Mouse (Mus musculus): ENCODE measurements around the gene BC051019. TPM values are rescaled to one million over a fixed set of nuclear protein-coding genes. Genes with fewer than 3 reads are reported as not detected.

Gene BC051019
- not detected for total RNA-seq (2021)
- long read RNA-seq, experiment 1, result 0 reads
- long read RNA-seq, experiment 2, result 0 reads

DNA sequence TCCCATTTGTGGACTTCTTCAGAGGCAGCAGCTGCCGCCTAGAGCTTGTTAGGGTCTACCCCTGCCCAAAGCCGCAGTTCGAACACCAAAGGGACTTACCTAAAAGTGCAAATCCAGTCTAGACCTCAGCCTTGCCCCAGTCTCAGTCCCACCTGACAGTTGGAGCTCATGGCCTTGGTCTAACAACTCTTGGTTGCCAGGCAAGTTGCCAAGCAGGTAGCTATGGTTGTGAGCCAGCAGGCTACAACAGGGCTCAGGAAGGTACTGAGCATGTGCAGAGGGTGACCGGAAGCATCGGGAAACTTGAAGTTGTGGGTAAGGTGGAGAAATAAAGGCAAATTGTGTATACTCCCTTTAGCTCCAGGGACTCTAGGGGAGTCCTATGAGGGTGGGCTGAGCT lies at the start of gene BC051019:
Gene BC051019, minus strand, starts transcription at position 154 of the 400 bp plus-strand sequence.
- DNase-seq, result no peak

DNA sequence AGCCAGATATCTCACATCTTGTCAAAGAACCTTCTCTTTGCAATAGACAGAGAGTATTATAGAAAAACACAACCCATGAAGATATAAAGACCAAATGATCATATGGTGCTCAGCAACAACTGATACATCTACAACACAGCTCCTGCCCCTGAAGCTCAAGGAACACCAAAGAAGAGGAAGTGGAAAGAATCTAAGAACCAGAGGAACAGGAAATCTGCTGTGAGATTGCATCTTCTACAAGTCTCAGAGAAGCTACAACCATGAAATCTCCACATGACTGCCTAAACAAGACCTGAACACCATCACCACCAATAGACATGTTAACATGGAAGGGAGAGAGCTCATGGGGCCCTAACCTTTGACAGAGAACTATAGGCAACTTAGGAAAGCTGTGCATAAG lies 48.6 kb upstream of the BC051019 start:
- DNase-seq, result no peak

DNA sequence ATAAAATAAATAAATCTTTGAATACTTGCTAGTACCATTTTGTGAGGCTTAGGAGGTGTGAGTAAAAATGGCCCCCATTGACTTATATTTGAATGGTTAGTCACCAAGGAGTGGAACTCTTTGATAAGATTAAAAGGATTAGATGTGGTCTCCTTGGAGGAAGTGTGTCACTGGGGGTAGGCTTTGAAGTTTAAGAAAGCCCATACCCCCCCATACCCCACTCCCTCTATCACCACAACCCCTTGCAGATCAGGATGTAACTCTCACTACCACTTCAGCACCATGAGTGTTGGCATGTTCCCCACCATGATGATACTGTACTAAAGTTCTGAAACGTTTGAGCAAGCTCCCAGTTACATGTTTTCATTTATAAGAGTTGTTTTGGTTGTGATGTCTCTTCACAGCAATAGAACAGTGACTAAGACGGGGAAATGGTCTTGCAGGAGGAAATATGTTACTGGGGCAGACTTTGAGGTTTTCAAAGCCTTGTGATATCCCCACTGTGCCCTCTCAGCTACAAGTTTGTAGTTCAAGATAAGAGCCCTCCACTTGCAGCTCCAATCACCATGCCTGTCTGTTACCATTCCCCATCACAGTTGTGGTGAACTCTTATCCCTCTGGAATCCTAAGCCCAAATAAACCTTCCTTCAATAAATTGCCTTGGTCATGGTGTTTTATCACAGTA lies 45.2 kb upstream of the BC051019 start:
- no peak for DNase-seq

DNA sequence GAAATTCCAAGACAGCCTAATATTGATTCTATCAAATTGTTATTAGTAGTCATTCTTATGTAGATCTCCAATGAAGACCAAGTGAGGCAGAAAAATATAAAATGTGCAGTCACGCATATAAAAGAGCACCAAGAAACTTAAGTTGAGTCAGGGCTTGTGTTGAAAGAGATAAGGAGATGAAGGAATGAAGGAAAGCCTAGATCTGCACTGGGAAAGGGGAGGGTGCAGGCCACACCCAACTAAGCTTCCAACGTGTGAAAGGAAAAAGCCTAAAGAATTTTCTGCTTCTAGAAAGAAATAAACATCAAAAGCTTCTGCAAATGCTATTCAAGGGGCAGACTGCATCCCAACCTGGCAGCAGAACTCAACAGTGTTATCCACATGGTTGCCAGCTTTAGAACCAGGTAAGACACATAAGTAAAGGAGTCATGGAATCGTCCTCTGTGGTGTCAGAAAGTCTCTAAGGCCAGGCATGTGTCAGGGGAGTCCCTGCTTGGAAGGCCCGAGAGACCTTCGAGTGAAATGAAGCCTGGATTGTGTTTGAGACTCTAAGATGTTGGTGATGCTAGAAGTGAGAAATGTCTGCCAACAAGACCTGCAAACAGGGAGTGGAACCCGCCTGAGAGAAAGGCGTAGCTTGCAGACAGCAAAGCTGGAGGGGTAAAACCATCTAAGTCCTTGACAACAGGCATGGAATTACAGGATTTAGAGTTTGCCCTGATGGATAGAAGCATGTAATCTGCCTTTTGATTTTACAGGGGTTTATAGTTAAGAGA lies 44.1 kb upstream of the BC051019 start:
- DNase-seq, result no peak

DNA sequence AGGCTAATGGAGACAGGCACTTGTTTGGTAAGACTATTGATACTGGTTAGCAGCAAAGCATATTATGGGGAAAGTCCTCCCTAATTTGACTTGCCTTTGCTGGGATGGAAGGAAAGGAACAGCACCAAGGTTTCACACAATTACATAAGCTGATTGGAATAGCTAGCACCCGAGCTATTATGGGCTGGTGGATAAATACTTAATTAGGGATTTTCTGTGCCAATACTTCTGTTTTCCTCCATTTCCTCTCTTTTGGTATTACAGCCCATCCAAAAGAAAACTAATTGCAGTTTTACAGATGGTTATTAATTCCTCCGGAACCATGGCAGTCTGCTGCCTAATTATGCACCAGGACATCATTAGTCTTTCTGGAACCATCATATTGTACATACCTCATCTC lies 40.4 kb upstream of the BC051019 start:
- no peak for DNase-seq

DNA sequence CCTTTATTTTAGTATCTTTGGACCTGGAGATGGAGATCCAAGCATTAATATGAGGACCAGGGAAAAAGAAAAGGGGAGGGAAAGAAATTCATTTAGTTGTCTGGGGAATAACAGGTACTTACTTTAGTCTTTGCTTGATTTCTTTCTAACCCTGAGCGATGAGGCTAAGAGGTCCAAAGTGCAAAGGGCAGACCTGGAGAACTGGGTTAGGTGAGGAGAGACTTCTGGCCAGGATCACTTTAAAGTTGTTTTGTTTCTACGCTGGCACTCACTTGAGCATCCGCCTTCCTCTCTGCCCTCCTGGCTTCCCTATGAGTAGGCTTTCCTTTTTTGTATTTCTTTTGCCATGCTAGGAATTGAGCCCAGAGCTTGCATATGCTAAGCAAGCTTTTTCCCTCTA lies 32.6 kb upstream of the BC051019 start:
- DNase-seq, result no peak

DNA sequence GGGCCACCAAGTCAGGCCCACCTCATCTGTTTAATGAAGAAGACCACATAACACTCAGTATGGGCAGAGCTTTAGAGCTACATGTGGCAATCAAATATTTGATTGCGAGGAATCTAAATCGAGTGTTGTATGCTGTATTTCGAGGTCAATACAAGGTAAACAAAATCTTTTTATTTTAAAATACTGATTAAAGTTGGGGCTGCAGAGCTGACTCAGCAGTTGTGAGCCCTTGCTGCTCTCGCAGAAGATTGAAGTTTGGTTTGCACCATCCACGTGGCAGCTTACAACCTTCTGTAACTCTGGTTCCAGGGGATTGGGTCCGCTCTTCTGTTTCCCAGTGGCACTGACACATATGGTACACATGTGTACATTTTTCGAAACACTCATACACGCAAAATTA lies 30.4 kb upstream of the BC051019 start:
- DNase-seq, result no peak

DNA sequence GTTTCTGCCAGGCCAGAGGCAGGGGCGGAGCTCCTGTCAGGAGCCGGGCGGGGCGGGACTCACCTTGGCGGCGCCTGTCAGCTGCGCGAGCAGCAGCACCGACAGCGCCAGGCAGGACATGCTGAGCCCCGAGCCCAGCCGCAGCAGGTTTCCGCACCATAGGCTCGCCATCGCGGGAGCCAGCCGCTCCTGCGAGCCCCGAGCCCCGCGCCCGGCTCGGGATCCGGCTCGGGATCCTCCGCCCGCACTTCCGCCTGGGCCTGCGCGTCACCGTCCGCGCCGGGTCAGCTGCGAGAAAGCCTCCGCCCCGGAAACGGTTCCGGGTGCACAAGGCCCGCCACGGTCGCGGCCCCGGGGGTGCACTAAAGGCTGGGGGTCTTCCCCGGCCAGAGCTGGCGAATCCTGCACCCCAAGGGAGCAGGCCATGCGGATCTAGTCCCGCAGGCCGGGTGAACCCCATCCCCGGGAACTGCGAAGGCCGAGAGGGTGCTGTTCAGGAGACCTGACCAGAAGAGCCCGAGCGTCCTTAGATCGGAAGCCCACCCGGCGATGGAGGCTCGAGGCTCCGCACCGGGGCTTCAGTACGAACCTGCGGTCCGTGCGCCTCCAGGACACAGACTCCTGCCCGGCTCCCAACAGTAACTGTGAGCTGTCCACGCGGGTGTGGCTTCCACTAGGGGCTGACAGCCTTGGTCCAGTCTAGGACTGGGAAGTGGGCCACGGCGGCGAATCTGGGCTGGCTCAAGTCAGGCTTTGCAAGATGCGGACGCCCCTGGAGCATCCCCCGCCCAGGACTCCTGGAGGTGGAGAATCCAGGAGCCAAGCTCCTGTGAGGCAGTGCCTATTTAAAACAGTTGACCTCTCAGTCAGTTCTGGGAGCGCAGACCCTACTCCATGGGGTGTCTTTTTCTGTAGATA lies 28.6 kb upstream of the BC051019 start, which contains the start of gene Tmem9b:
Gene Tmem9b, minus strand, starts transcription at position 868 of the 918 bp plus-strand sequence.
- DNase-seq, result peak; percentile 82

DNA sequence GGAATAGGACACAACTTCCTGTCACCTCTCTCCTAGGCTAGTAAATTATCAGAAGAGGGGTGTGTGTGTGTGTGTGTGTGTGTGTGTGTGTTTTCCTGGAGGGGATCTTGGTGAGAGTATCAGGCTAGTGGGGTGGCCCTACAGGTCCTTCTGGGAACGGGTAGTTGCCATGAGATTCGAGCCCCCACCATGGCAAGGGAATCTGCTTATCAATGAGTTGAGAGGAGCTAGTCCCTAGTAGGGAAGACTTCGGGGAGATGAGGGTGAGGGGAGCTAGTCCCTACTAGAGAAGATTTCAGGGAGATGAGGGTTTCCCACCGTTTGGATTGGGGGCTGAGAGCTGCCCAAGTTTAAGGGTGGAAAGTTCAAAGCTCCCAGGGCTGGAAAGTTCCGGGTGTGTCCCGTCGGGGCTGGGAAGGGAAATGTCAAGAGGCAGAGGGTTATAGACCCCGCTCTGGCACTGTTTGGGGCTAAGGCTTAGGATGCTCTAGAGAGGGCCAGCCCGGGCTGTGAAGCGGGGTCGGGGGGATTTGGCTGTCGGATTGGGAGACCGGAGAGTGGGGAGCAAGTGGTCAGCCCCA lies 27.9 kb upstream of the BC051019 start:
- DNase-seq, result no peak

DNA sequence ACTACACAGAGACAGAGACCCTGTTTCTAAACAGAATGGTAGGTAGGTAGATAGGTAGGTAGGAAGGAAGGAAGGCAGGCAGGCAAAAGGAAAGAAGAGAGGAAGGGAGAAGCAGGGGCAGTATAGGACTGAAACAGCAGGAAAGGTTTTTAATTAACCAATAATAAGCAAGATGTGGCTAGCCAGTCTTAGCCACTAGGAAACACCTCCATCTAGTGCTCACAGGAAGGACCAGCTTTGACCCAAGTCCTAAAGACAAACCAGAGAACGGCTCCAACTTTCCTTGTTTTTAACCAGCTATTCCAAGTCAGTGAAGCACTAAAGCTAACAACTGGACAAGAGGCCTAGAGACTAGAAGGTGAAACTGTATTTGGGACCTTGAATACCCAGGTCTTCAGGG lies 24.1 kb upstream of the BC051019 start:
- DNase-seq, result no peak

DNA sequence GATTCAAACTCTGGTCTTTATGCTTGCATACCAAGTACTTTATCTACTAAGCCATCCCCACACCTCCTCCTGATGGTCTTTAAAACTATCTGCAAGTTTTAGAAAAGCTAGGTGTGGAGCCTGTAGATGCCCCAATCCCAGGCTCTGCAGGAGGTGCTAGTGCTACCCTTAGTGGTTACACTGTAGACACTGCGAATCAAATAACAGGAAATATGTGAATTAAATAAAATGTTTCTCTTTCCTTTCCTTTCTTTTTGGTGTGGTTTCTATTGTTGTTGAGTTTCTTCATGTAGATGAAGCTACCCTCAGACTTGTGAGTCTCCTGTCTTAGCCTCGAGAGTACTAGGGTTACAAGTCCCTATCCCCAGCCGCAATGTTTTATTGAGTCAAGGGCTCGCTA lies 18.1 kb upstream of the BC051019 start:
- no peak for DNase-seq

DNA sequence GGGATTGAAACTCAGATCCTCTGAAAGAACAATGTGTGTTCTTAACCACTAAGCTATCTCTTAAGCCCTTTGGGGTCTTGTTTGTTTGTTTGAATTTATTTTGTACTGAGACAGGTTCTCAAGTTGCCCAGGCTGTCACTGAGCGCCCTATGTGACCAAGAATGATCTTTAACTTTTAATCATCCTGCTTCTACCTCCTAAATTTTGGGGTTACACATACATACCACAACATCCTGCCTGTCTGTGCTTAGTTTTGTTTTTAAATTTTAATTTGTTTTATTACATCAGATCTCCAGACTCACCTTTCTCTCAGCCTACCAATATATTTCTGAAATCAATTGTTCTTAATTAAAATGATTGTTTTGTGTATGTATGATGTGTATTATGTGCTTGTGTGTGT lies 17.4 kb upstream of the BC051019 start:
- DNase-seq, result no peak

DNA sequence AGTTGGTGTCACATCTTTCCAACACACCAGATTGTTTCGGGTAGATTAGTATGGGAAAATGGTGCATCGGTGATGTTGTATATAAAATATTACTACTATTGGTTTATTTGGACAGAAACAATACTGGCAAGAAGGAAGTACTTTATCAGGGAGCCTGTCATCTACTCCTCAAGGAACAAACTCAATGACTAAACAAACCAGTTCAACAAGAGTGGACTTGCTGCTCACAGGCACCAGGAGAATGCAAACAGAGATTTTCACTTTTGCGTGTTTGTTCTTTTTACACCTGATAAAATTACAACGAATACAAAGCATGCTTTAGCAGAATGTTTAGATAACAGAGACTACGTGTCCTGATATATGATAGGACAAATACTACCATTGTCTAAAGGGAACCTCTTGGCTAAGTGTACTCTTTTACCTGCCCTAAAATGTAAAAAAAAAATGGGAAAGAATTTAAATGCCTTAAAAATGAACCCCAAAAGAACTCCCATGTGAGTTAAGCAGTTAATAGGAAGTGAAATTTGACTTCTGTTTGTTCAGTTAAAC lies 16.2 kb upstream of the BC051019 start:
- DNase-seq, result no peak

DNA sequence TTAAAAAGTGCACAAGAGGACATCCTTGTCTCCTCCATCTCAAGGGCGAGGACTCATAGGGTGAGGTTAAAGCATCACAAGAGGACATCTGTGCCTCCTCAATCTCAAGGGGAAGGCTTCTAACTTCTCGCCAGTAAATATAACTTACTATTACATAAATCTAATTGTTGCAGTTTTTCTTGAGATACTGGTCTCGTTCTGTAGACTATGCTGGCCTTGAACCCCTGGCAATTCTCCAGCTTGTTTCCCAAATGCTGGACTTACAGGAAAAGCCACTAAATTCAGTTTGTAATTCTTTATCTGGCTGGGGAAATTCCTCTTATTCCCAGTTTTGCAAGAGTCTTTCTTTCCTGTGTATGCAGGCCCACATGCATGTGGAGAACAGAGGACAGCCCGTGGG lies 11.2 kb upstream of the BC051019 start:
- DNase-seq, result no peak

DNA sequence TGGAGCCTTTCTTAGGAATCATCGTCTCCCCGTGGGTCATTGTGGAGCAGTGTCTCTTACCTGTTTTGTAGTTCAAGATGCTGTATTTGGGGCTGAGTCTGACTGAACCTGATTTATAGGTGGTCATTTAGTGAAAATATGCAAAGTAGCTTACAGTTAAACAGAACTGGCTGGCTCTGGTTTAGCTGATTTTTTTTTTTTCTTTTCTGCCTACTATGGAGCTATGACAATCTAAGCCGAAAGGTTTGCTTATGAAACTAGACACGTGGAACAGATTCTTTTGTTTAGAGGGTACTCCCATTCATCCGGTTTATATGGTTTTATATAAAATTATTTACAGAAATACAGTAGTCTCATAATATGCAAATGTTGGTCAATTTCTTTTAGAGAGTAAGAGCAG lies 8.0 kb upstream of the BC051019 start, which contains the start of gene Ascl3:
Gene Ascl3, minus strand, starts transcription at position 101 of the 400 bp plus-strand sequence.
- DNase-seq, result no peak

DNA sequence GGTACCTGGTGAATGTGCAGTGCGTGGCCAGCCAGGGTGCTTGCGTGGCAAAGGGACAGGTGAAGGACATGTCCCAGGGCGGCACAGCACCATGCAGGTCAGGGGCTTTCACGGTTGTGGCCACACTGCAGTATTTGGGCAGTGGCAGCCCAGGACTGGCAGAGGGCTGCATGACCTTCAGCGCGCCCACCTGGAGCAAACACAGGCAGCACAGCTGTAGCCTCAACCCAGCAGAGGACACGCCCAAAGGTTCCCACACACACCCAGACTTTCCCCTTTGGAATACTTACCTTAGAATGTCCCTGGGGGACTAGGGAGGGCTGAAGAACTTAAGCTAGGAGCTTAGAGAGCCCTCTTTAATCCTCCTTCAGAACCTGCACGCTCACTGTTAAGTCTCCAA lies 536 bp downstream of the BC051019 start:
- DNase-seq, result no peak

DNA sequence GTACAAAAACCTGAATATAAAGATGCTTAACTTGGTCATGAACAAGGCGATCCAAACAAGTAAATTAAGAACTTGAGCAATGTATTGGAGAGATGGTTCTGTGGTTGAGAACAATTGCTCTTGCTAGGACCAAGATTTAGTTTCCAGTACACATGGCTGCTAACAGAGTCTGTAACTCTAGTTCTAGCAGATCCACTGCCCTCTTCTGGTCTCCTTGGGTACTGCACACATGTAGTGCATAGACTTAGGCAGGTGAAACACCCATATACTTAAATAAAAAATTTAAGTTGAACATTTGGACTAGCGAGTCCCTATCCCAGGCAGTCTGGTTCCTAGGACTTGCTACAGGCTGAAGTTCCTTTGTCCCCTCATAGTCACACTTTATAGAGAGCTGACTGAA lies 1.0 kb downstream of the BC051019 start:
- no peak for DNase-seq

DNA sequence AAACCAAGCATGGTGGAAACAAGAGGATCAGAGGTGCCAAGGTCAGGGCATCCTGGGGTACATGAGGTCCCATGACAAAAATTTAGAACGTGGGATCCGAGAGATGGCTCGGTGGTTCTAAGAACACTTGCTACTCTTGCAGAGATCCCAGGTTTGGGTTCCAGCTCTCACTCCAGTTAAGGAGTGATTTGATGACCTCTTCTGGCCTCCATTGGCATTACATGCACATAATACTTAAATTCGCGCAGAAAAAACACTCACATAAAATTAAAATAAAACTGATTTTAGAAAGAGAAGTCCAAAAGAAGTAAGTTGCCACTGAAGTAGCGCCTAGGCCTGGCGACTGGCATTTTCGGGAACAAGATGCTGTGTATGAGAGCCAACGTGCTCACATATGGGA lies 4.4 kb downstream of the BC051019 start:
- DNase-seq, result peak; percentile 34

DNA sequence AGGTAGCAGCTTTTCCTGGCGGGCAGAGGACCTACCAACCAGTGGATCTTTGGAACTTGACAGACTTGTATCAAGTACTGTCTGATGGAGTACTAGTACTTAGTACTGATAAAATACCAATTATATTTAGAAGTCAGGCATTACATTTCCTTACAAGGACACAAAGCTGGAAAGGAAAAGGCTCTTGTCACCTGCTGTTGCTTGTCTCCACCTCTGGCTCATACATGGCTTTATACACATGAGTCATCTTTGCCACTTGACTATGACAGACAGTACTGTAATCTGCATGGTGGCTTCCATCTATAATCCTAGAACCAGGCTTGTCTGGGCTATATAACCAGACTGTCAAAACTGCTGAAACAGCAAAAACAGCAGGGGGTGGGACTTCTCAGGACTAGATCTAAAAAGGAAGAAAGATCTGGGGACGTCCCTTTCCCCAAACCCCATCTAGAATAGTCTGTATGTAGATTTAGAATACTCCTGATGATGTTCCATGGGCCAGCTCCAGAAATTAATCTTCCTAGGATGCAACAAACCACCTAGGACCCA lies 10.1 kb downstream of the BC051019 start:
- no peak for DNase-seq

DNA sequence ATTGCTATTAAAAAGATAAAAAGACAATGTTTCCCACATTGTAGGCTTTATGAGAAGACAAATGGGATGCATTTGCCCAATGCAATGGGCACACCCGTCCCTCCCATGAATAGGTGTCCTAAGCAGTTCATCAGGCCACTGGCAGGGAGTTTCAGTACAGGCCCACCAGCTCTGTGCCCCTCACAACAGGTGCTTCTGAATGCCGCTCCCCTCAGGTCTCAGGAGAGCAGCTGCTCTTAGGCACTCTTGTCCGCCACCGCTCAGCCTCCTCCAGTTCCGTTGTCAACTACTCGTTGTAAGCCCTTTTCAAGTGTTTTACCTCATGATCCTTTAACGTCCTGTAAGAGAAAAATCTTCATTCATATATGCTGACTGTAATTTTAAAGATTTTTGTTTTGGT lies 11.5 kb downstream of the BC051019 start:
- DNase-seq, result no peak

DNA sequence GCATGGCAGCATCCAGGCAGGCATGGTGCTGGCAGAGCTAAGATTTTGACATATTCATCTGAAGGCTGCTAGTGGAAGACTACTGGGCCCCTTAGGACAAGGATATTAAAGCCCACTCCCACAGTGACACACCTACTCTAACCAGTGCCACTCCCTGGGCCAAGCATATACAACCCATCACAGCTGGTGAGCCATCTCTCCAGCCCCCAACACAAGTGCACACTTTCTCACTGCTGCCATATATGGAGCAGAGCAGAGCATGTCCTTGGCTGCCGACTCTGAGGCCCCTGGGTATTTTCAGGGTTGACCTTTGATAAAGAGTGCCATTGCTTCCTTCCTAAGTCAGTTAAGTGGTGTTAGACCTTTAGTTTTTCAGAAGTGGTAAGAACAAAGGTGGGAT lies 13.6 kb downstream of the BC051019 start:
- DNase-seq, result no peak

DNA sequence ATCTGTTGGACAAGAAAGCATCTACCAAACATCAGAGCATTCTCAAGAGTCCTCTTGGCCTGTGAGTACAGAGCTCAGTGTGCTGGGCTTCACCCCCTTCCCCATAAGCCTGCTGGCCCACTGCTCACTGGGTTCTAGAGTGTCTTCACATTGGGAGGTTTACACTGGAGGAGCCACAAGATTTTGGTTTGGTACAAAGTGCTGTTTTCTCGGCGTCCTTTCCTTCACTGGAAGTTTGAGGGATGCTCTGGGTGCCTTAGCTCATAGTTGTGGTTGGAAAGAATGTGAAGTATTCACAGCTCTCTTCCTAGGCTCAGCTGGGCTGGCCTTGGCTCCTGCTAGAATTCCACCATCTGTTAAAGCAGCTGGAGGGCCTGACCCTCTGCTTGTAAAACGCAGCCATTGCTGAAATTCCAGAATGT lies 14.7 kb downstream of the BC051019 start:
- DNase-seq, result peak; percentile 44
